Mouse (Mus musculus) hindbrain, embryonic 16.5 days (tissue): ENCODE results near the gene Kcnip4. TPM values are rescaled to one million over a fixed set of nuclear protein-coding genes. Genes with fewer than 3 reads are reported as not detected.

Source experiments
- ATAC-seq: fragments of 200-750 bp; cut with Nextera tagmentation; 2 replicates; pipeline ENCODE4 v1.8.0; 2017; ENCODE audit warnings: moderate TSS enrichment, moderate library complexity
- H3K27ac ChIP-seq: fragments of 300-500 bp; sonication (generic); 2 replicates; pipeline ENCODE4 v1.5.1; 2014; ENCODE audit warnings: low read depth, mild to moderate bottlenecking, control low read depth, low read length, moderate library complexity
- H3K27me3 ChIP-seq: fragments of 300-500 bp; sonication (generic); replicated peaks from 2 replicates; pipeline ENCODE4 v1.6.1; 2014; ENCODE audit warnings: low read length; ENCODE audit not compliant: control insufficient read depth, insufficient read depth
- H3K36me3 ChIP-seq: fragments of 300-500 bp; sonication (generic); 2 replicates; pipeline ENCODE4 v1.6.1; 2014; ENCODE audit warnings: mild to moderate bottlenecking, low read length, moderate library complexity, mixed read lengths; ENCODE audit not compliant: control insufficient read depth, insufficient read depth
- H3K4me1 ChIP-seq: fragments of 300-500 bp; sonication (generic); 2 replicates; pipeline ENCODE4 v1.6.1; 2014; ENCODE audit warnings: low read depth, low read length; ENCODE audit not compliant: control insufficient read depth, insufficient read depth
- H3K4me2 ChIP-seq: fragments of 300-500 bp; sonication (generic); 2 replicates; pipeline ENCODE4 v1.6.1; 2014; ENCODE audit warnings: mild to moderate bottlenecking, low read length, control low read depth, moderate library complexity
- H3K4me3 ChIP-seq: fragments of 300-500 bp; sonication (generic); 2 replicates; pipeline ENCODE4 v1.5.1; 2014; ENCODE audit warnings: mild to moderate bottlenecking, low read length, control low read depth, moderate library complexity
- H3K9ac ChIP-seq: fragments of 300-500 bp; sonication (generic); 2 replicates; pipeline ENCODE4 v1.6.1; 2014; ENCODE audit warnings: low read depth, mild to moderate bottlenecking, control low read depth, low read length, moderate library complexity
- H3K9me3 ChIP-seq: fragments of 300-500 bp; sonication (generic); 2 replicates; pipeline ENCODE4 v1.6.1; 2014; ENCODE audit warnings: mild to moderate bottlenecking, low read length, moderate library complexity; ENCODE audit not compliant: control insufficient read depth
- WGBS: fragments of 180-500 bp; shearing (Covaris S2); extraction: QIAGEN DNeasy Blood & Tissue Kit; methylation state at CpG from one replicate; pipeline ENCODE4 v1.1.7; 2014; 5-methylcytosine and 5-hydroxymethylcytosine counted together
- polyA plus RNA-seq: library from polyadenylated mRNA; unstranded; fragments of >200 nt; fragmentation: Nextera tagmentation; extraction: Ambion mirVana; gene quantifications from 2 replicates; pipeline ENCODE4 v1.2.1, GENCODE M21; 2015

The Kcnip4 gene
- polyA plus RNA-seq, 1 experiment from 2014 or later: 23.5 TPM

GRCm38 (mm10) chr5:49241708-49242107 lies 283.0 kb downstream of the Kcnip4 start:
- 99% methylated on average over 6 of the region's 6 CpGs for WGBS
- no peak overlapping the region for H3K4me3 ChIP-seq
- H3K9me3 ChIP-seq: no peaks in the 10 kb centered on the region
- H3K36me3 ChIP-seq: no peaks in the 10 kb centered on the region
- no peak overlapping the region for H3K27ac ChIP-seq
- no peaks in the 10 kb centered on the region for H3K4me1 ChIP-seq
- no peak overlapping the region for H3K9ac ChIP-seq
- H3K27me3 ChIP-seq: no peaks in the 10 kb centered on the region
- ATAC-seq: no peak
- H3K4me2 ChIP-seq: no peak overlapping the region

- no peaks in the 10 kb centered on the region for H3K4me1 ChIP-seq
- ATAC-seq: no peak
- no peaks in the 10 kb centered on the region for H3K27me3 ChIP-seq
- no peak overlapping the region for H3K4me3 ChIP-seq
- no peak overlapping the region for H3K9ac ChIP-seq
- H3K9me3 ChIP-seq: no peaks in the 10 kb centered on the region
- WGBS: 37% methylated on average over 4 of the region's 4 CpGs
- H3K27ac ChIP-seq: no peak overlapping the region
- no peak overlapping the region for H3K4me2 ChIP-seq
- no peaks in the 10 kb centered on the region for H3K36me3 ChIP-seq
Measured at GRCm38 (mm10) chr5:49201164-49201756, 323.4 kb downstream of the Kcnip4 start.

GRCm38 (mm10) chr5:49188236-49188635 lies 336.5 kb downstream of the Kcnip4 start:
- Histone ChIP-seq H3K4me1 (no peaks in the 10 kb centered on the region), H3K36me3 (no peaks in the 10 kb centered on the region), H3K4me2 (no peak overlapping the region), H3K27me3 (no peaks in the 10 kb centered on the region), H3K9ac (no peak overlapping the region), H3K4me3 (no peak overlapping the region), H3K9me3 (no peaks in the 10 kb centered on the region), H3K27ac (no peak overlapping the region)
- ATAC-seq: 0 out of 2 replicates have a peak, but pooled peaks have one; percentile 17
- WGBS: 79% methylated on average over 1 of the region's 1 CpGs

GRCm38 (mm10) chr5:49150116-49150811 lies 374.4 kb downstream of the Kcnip4 start:
- peak; percentile 88 for ATAC-seq

GRCm38 (mm10) chr5:49149684-49150083 lies 375.0 kb downstream of the Kcnip4 start:
- Histone ChIP-seq H3K9me3 (no peaks in the 10 kb centered on the region), H3K27ac (no peak overlapping the region), H3K4me2 (no peak overlapping the region), H3K36me3 (no peaks in the 10 kb centered on the region), H3K4me3 (no peak overlapping the region), H3K4me1 (no peaks in the 10 kb centered on the region), H3K27me3 (no peaks in the 10 kb centered on the region), H3K9ac (no peak overlapping the region)
- WGBS: 87% methylated on average over 2 of the region's 2 CpGs
- ATAC-seq: no peak

More at GRCm38 (mm10) chr5:49150116-49150811, 374.4 kb downstream of the Kcnip4 start:
- no peak overlapping the region for H3K27ac ChIP-seq
- no peaks in the 10 kb centered on the region for H3K27me3 ChIP-seq
- no peak overlapping the region for H3K4me3 ChIP-seq
- no peaks in the 10 kb centered on the region for H3K4me1 ChIP-seq
- 56% methylated on average over 2 of the region's 2 CpGs for WGBS
- H3K9ac ChIP-seq: no peak overlapping the region
- no peaks in the 10 kb centered on the region for H3K9me3 ChIP-seq
- H3K4me2 ChIP-seq: no peak overlapping the region
- H3K36me3 ChIP-seq: no peaks in the 10 kb centered on the region

- H3K4me2 ChIP-seq: no peak overlapping the region
- no peak overlapping the region for H3K4me3 ChIP-seq
- H3K36me3 ChIP-seq: no peaks in the 10 kb centered on the region
- no peaks in the 10 kb centered on the region for H3K27me3 ChIP-seq
- H3K9ac ChIP-seq: no peak overlapping the region
- no peak overlapping the region for H3K27ac ChIP-seq
- 70% methylated on average over 5 of the region's 5 CpGs for WGBS
- no peak for ATAC-seq
- no peaks in the 10 kb centered on the region for H3K4me1 ChIP-seq
- H3K9me3 ChIP-seq: no peaks in the 10 kb centered on the region
Measured at GRCm38 (mm10) chr5:49095432-49095831, 429.3 kb downstream of the Kcnip4 start.

- H3K4me1 ChIP-seq: no peaks in the 10 kb centered on the region
- 45% methylated on average over 2 of the region's 2 CpGs for WGBS
Measured at GRCm38 (mm10) chr5:49094945-49095344, 429.8 kb downstream of the Kcnip4 start.

GRCm38 (mm10) chr5:49094306-49094705 lies 430.4 kb downstream of the Kcnip4 start:
- no peak for ATAC-seq
- Histone ChIP-seq H3K4me1 (no peaks in the 10 kb centered on the region), H3K27me3 (no peaks in the 10 kb centered on the region), H3K9ac (no peak overlapping the region), H3K4me3 (no peak overlapping the region), H3K9me3 (no peaks in the 10 kb centered on the region), H3K4me2 (no peak overlapping the region), H3K36me3 (no peaks in the 10 kb centered on the region), H3K27ac (no peak overlapping the region)
- 44% methylated on average over 3 of the region's 3 CpGs for WGBS

More at GRCm38 (mm10) chr5:49094945-49095344, 429.8 kb downstream of the Kcnip4 start:
- H3K36me3 ChIP-seq: no peaks in the 10 kb centered on the region
- 0 out of 2 replicates have a peak, but pooled peaks have one; percentile 50 for ATAC-seq
- H3K9me3 ChIP-seq: no peaks in the 10 kb centered on the region
- no peak overlapping the region for H3K27ac ChIP-seq
- no peak overlapping the region for H3K4me3 ChIP-seq
- H3K27me3 ChIP-seq: no peaks in the 10 kb centered on the region
- no peak overlapping the region for H3K4me2 ChIP-seq
- no peak overlapping the region for H3K9ac ChIP-seq

GRCm38 (mm10) chr5:49090122-49090680 lies 434.5 kb downstream of the Kcnip4 start:
- H3K4me1 ChIP-seq: no peaks in the 10 kb centered on the region
- H3K36me3 ChIP-seq: no peaks in the 10 kb centered on the region
- peak overlapping the region; percentile 47 for H3K4me2 ChIP-seq
- no peak overlapping the region for H3K4me3 ChIP-seq
- H3K27me3 ChIP-seq: no peaks in the 10 kb centered on the region
- 6% methylated on average over 6 of the region's 6 CpGs for WGBS
- no peak overlapping the region for H3K9ac ChIP-seq
- H3K27ac ChIP-seq: no peak overlapping the region
- no peaks in the 10 kb centered on the region for H3K9me3 ChIP-seq
- peak; percentile 82 for ATAC-seq
